Mouse (Mus musculus): Measurements from ENCODE around the gene Ctsw.
A peak's percentile ranks its signal among the peaks of the same experiment; 100 is the strongest.
"Not testable (repeated sequence)": the region's sequence is repeated elsewhere in the genome, so short reads cannot be mapped to it uniquely, and the experiment has no call there.

The Ctsw gene

DNA sequence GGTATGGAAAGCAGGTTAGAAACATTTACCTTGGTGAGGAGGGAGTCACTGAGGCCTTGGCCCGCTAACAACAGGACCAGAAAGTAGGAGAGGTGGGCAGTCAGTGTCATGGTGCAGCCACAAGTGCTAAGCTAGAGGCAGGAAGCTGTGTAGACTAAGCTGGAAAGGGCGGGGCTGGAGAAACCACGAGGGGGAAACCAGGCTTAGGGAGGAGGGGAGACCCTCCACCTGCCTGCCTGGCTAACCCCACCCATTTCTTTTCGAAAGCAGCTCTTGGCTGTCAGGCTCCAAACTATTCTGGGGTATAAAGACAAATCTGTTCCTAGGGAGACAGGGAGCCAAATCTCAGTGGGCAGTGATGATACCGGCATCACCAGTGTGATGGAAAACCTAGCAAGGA is at the start of gene Ctsw:
TSS of gene Ctsw (minus strand) at position 134 of the 400 bp plus-strand sequence.
- DNase-seq (ENCODE audit: low read depth) = no peak

DNA sequence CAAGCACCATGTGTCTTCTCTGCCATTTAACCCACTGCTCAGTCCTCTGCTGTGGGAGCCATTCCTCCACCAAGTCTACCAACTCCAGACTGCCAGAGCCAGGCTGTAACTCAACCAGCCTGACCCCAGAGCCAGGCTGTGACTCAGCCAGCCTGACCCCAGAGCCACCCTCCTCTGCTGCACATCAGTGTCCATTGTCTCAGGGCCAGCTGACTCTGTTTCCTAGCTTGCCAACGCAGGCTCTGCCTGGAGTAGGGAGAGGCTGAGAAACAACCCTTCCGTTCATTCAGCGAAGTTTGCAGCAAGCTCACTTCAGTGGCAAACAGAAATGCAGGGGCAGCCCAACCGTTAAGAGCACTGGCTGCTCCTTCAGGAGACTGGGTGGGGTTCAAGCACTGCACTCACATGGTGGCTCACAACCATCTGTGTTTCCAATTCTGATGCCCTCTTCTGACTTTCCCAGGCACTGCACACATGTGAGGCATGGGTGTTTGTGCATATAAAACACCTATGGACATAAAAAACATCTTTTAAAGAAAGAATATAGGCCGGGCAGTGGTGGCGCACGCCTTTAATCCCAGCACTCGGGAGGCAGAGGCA is 48.7 kb upstream of the Ctsw start:
- peak; percentile 82 for DNase-seq (ENCODE audit: low read depth)

DNA sequence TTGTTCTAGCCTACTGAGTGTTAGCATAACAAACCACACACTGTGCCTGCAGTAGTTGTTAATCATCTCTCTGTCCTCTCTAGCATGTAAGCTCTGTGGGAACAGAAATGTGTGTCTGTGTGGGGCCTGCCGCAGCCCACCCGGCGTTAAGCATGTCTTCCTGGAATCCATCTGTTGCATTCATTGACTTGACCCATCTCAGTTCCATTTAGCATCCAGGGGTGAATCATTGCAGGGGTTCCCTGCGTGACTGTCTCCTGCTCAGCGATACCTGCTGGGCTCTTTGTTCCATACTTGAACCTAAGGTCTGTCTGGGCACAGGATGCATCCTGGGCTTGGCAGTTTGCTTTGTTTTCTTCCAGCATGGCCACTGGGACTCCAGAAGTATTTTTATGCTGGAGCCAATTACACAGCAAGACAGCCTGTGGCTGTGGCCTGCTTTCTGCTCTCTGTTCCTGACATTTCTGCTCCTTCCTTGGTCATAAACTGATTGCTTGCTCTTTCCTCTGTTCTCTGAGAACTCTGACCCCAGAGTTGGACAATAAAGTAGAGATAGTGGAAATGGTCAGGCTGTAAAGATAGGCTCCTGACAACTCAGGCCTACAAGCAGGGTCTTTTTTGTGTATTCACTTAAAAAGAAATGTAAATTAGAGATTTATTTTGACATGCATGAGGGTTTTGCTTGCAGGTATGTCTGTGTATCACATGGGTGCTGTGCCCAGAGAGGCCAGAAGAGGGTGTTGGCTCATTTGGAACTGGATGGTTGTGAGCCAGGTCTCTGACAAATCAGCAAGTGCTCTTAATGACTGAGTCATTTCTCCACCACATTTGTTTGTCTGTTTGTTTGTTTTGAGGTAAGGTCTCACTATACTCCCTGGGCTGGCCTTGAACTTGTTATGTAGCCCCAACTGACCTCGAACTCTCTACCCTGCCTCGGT is 47.8 kb upstream of the Ctsw start:
- no peak for DNase-seq (ENCODE audit: low read depth)

DNA sequence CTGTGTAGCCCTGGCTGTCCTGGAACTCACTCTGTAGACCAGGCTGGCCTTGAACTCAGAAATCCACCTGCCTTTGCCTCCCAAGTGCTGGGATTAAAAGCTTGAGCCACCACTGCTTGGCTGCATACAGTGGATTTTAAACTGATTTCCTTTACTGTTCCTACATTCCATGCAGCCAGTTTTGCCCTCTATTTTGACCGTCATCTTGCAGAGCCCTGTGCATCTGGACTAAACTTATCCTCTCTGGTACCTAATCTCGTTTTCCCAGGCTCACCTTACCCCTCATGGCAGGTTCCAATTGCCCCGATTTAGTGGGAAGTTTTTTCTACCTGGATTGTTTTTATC is 44.7 kb upstream of the Ctsw start:
- no peak for DNase-seq (ENCODE audit: low read depth)

DNA sequence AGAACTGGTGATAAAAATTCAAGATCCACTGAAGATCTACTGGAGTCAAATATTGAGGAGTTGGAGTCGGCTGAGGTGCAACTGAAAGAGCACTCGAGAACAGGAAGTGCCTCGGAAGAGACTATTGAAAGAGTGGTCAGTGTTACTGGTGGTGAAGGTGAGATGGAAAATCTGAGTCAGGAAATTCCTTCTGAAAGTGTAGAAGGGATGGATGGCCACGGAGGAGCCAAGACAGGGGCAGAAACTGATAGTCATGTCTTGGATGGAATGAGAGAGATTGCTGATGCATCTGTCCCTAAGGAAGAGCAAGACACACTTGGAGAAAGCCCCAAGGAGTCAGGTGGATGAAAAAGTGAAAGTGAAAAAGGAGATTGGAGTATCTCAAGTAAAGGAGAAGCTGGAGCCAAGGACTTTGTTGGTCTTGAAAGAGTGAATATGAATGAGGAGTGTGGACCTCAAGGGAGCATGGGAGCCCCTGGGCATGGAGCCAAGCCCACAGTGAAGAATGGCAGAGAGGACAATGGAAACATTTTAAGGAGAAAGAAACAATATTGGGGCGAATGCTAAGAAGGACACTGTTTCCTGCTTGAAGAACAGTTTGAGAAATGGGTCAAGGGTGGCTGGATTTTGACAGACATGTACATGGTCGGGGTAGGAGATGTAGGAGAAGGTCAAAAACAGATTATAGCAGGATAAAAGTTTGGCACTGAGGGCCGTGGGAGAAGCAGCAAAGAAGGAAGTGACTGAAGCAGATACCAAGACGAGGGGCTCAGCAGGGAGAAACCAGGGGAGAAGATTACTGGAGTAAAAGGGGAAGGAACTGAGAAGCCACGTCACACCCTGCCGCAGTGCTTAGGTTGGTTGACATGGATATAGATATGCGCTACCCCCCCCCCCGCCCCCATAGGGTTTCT is 44.0 kb upstream of the Ctsw start:
- DNase-seq (ENCODE audit: low read depth) = no peak

DNA sequence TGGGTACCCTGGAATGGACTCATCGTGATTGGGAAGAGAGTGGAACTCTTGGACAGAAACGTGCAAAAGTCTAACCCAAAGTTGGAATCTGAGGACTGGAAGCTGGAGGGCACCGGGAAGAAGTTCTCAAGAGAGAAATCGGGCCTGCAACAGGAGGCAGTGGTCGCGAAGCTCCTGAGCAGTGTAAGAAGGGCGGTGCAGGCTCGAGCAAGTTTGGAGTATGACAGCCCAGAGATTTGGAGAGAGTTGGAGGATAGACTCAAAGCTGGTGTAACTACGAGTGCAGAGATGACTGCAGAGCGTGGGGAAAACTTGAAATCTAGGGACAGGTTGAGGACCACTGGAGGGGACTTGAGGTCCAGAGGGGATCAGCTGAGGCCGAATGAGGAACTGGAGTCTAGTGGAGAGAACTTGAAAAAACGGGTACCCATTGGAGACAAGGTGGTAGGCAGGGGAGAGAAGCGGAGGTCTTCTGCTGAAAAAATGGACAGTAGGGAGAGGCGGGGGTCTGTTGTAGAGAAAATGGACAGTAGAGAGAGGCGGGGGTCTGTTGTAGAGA is 42.8 kb upstream of the Ctsw start:
- DNase-seq (ENCODE audit: low read depth) = no peak

DNA sequence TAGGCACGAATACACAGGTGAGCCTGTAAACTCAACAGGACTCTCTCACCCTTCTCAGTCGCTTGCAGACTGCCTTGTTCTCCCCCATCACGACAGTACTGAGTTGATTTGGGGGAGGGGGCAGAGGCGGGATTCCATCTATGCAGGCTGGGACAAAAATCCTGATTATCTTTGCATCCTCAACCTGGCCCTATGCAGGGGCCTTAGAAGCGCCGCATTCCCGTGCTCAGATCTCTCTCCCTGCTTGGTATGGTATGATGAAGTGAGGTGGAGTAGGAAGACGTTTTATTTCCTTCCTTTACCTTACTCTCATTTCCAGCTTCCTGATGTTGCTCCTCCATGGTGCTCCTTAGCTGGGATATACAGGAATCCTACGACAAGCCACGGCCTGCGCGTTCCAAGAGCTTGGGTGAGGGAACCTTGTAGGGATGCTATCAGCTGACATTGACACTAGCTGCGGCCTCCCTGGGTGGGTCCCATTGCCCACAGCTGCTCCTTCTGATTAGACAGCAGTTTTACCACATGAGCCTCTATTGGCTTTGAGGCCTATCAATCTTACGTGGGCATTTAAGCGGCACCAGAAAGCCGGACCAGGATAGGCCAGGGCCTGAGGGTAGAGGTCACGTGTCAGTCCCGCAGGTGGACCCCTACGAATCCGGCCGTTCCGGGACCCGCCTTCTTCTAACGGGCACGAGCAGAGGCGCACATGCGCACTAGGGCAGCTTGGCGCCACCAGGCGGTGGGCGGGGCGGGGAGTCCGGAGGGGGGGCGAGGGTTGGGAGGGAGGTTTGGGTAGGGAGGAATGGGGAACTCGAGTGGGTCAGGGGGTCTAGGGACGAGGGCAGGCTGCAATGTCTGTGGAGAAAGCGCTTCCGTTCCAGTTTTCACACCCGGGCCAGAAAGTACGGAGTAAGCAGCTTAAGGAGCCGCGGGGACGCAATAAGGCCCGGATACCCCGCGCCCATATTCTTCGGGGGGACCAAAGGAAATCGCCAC is 42.0 kb upstream of the Ctsw start, which contains the start of gene Snx32:
TSS of gene Snx32 (minus strand) at position 508 of the 996 bp plus-strand sequence.
- DNase-seq (ENCODE audit: low read depth) = peak; percentile 99

DNA sequence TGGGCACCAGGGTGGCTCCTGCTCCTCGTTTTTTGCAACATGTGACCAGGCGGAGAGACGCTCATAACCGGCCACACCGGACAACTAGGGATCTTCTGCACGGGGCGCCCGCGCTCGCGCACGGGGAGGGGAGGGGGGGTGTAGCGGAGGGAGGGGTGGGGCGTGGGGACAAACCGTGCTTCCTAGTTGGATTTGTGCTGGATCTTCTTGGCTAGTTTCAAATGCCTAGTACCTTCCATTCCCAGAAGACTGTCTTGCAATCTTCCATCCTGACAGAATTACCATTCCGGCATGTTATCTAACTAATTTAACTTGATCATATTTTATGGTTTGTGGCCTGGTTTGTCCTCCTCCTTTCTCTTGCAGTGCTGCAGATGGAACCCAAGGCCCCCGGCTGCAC is 35.4 kb upstream of the Ctsw start, which contains the start of gene 1700020D05Rik:
TSS of gene 1700020D05Rik (minus strand) at position 101 of the 400 bp plus-strand sequence.
- DNase-seq (ENCODE audit: low read depth) = no peak

DNA sequence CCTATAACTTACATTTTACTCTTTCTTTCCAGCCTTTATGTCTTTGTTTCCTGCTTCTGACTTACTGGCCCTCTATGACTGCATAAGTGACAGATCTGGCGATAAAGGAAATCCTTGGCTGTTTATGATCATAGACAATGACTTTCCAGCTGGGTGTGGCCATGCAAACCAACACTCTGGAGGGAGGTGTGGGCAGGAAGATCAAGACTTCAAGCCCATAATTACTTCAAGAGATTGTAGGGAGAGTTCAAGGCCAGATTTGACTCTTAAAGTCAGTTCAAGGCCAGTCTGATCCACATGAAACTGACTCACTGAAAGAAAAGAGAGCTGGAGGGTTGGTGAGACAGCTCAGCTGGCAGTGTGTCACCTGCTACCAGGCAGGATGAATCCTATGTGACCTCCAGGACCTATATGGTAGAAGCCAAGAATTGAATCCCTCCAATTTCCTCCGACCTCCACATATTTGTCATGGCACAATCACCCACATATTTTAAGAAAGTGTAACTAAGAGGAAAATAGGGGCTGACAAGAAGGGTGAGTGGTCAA is 32.1 kb upstream of the Ctsw start:
- no peak for DNase-seq (ENCODE audit: low read depth)

DNA sequence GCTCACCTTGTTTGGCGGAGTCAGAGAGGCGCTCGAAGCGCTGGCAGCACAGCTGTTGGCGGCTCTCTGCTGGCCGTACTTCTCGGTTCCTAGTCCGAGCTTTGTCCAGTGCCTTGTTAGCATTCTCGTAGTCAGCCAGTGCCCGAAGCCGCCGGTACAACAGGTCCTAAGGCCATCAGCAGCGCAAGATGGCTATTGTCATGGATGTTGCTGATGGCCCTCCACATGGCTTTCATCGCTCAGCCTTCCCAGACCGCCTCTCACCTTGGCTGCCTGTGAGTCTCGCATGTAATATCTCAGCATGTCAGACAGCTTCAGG is 27.7 kb upstream of the Ctsw start:
- no peak for DNase-seq (ENCODE audit: low read depth)

DNA sequence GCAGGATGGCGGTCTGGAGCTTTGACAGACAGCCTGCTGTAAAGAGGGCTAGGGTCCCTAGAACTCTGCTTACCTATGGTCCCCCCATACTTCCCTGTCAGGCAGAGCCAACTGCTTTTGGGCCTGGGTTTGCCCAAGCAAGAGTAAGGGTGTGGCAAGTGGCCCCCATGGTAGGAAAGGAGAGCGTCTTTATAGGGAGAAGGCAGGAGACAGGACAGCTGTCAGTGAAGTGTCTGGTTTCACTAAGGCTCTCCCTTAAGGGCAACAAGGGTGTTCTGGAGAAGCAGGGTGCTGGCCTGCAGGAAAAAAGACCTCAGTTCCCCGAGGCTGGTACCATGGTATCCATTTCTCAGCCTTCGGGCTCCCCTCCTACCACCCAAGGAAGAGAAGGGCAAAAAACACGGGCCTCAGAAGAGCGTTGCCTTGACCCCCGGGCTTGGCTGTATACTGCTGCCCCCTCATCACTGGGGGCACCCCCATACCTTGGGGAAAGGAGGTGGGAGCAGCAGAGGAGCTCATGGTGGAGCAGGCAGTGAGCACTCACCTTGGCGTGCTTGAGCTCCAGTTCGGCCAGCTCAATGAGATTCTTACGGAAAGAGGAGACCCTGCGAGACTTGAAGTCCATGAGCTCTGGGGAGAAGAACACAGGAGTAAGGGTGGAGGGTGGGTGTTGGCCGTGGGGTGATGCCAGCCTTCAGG is 27.2 kb upstream of the Ctsw start:
- no peak for DNase-seq (ENCODE audit: low read depth)

DNA sequence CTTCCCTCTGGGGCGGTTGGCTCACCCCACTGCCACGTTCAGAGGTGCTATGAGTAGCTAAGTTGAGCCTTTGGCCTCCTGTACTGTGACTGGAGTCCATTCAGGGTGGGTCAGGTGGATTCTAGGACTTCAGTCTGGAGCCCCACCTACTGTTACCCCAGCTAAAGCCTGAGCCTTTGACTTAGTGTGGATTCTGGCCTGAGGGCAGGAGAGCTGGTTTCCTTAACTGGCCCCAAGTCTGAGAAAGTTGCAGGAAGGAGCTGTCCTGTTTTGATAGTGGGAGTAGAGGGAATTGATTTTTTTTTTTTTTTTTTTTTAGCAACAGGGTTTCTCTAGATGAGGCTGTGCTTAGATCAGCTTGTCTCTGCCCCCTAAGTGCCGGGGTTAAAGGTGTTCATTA is 26.0 kb upstream of the Ctsw start:
- DNase-seq (ENCODE audit: low read depth) = no peak

DNA sequence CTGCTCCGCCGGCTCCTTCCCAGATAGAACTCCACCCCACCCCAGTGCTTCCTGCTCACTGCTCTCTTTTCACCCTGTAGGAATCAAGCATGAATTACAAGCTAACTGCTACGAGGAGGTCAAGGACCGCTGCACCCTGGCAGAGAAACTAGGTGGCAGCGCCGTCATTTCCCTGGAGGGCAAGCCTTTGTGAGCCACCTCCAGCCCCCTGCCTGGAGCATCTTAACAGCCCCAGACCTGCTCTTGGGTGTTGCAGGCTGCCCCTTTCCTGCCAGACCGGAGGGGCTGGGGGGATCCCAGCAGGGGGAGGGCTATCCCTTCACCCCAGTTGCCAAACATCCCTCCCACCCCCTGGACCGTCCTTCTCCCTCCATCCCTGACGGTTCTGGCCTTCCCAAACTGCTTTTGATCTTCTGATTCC is 25.0 kb upstream of the Ctsw start:
- not testable (repeated sequence) for DNase-seq (ENCODE audit: low read depth)

DNA sequence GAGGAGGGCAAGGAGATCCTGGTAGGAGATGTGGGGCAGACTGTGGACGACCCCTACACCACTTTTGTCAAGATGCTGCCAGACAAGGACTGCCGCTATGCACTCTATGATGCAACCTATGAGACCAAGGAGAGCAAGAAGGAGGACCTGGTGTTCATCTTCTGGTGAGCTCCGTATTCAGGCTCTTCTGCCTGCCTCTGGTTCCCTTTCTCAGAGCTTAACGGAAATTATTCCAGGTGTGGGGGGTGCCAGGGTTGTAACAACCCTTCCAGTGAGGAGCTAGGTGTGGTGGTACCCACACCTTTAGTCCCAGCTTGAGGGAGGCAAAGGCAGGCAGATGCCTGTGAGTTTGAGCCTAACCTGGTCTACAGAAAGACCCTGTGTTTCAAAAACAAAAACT is 24.3 kb upstream of the Ctsw start:
- no peak for DNase-seq (ENCODE audit: low read depth)

DNA sequence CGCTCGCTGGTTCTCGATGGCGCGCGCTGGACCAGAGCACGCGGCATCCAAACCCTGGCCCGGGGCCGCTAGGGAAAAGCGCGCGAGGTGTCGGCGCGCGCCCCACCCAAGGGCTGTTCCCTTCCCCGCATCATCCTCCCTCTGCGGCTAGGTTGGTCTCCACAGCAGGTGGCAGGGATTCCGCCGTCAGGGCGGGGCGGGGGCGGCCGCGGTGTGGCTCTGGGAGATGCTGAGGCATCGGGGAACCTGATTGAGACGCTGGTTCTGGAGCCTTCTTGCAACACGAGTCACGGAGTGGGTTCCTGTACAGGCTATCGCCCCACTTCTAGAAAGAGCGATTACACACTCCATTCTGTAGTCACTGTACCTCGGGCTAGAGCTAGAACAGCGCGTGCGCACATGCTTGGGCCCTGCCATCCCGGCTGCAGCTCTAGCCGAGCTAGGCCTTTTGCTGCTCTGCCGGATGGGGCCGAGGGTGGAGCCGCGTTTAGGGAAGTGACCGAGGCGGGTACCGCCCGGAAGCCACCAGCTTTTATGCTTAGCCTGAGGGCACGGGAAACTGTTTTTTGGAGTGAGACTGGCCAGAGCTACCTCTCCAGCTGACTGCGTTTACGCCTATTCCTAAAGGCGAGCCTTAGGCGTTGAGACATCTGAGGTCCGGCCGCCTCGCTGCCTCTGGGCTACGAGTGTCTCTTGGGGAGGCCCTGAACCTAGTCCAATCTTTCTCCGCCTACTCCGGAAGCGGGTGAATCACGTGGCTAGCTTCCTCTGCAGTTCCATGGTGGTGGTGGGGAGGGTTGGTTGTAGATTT is 22.8 kb upstream of the Ctsw start:
- no peak for DNase-seq (ENCODE audit: low read depth)

DNA sequence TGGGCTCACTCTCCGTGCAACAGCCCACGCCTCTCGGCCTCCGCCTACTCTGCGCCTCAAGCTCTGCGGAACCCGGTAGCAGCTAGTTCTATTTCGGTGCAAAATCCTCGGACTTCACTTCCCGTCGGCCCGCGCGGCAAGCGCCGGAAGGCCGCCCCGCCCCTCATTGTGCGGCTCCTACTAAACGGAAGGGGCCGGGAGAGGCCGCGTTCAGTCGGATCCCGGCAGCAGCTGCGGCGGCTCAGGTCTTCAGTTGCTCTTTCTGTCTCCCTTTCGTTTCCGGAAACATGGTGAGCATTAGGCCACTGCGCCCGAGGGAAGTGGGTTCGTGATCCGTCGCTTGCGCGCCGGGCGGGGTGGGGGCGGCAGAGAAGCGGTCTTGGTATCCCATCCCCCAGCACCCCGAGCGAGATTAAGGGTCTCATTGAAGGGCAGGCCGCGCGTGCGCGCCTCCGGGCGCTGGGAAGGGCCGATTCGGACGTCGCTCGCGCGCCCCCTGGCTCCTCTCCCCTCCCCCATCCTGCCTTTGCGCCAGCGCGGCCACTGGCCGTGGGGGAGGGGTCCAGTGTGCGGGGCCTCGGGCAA is 22.1 kb upstream of the Ctsw start, which contains the start of gene Cfl1:
TSS of gene Cfl1 (plus strand) at position 143 of the 585 bp plus-strand sequence.
- DNase-seq (ENCODE audit: low read depth) = peak; percentile 80

DNA sequence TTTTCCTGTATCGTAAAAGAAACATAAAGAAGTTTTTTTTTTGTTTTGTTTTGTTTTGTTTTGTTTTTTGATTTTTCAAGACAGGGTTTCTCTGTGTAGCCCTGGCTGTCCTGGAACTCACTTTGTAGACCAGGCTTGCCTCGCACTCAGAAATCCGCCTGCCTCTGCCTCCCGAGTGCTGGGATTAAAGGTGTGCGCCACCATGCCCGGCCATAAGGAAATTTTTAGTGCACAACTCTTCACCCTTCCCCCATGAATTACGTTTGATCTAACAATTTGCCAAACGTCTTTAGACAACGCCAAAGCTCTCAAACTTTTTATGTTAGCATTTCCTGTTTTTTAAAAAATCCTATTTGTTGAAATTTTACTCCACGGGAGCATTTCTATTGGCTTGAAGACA is 21.4 kb upstream of the Ctsw start:
- not testable (repeated sequence) for DNase-seq (ENCODE audit: low read depth)

DNA sequence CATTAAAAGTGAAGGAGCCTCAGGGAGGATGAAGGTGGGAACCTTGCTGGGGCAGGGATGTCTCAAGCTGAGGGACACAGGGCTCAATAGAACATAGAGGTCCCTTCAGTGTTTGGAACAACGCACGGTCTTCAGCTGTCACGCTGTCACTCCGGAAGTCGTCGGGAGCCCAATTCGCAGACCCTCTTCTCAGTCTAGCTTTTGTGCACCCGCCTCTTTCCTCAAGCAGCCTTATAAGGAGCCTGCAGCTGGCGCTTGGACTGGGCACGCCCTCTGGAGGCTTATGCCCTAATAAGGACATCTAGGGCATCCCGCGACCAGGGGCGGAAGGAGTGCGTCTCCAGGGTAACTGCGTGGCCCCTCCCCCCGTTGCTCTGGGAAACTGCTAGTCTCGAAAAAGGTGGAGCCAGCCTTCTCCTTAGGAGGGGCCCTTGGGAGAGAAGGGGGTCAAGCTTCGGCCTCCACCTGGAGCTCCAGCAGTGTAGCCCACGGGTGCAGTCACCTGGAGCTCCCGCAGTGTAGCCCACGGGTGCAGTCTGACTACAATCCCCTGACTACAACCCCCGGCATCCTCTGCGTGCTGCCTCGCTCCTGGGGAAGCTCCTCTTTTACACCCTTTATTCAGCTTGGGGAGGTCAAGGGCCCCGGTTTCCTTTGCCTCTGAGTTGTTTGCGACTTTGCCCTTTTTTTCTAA is 20.7 kb upstream of the Ctsw start:
- DNase-seq (ENCODE audit: low read depth) = peak; percentile 81
